Mouse (Mus musculus) heart, postnatal 10 days (tissue): ENCODE data around the gene Kcnk3. TPM values are rescaled to one million over a fixed set of nuclear protein-coding genes. Genes with fewer than 3 reads are reported as not detected.
A peak's percentile ranks its signal among the peaks of the same experiment; 100 is the strongest.

Experiments
- DNase-seq, 2 experiments: peaks; one replicate each; pipeline ENCODE4 v3.0.0; 2021
- intact Hi-C: fragments of 180-260 bp; cut with DNase I; formaldehyde crosslinking; loops from one replicate; pipeline ENCODE4 v1.15.1; 2025
- total RNA-seq, 2 experiments: library from RNA; stranded (reverse); gene quantifications; 2 replicates each; pipeline ENCODE4 v1.2.3; 2021

Gene Kcnk3
- total RNA-seq, 2 experiments from 2014 or later: 159 to 183 TPM

GRCm38 (mm10) chr5:30609918-30610645, 22.1 kb downstream of the Kcnk3 start:
- intact Hi-C loops: no loop called here
- no peak for DNase-seq

DNA sequence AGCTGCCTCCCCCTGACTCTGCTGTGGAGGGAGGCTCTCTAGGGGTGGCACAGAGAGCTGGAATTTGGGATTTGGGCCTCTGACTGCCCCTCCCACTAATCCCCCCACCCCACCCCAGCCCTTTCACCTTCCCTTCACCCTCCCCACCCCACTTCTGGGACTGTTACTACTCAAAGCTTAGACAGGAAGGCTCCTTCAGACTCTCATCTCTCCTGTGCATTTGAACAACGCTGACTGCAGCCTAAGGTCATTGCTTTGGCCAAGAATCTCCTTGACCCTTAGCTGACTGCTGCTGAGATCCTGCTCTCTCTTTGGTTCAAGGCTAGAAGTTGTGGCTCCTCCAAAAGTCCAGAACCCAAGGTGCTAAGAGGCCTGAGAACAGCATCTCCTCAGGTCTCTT, 23.1 kb downstream of the Kcnk3 start:
- intact Hi-C loops: no loop called here
- no peak for DNase-seq

GRCm38 (mm10) chr5:30611689-30612088, 23.7 kb downstream of the Kcnk3 start:
- intact Hi-C loops: no loop called here
- no peak for DNase-seq

- no peak for DNase-seq
Measured at GRCm38 (mm10) chr5:30612575-30612974, 24.6 kb downstream of the Kcnk3 start.

DNA sequence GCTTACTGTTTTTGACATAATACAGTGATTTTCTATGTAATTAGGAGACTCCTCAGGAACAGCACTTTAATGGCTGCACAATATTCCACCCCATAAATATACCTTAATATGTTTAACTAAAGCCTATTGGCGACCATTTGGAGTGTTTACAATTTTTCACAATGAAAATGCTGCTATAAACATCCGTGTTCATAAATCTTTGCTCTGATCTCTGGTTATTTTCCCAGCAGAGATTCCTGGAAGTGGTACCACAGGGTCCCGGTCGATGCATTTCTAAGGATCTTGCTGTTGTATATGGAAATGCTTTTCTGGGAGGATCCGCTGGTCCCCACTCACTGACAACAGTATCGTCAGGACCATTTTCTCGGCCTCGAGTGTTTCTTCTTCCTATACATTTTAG, 25.3 kb downstream of the Kcnk3 start:
- no peak for DNase-seq
- intact Hi-C loops: no loop called here

More at GRCm38 (mm10) chr5:30612575-30612974, 24.6 kb downstream of the Kcnk3 start:
- intact Hi-C loops: no loop called here

- DNase-seq: peak; percentile 81 to 87
- intact Hi-C loops: no loop called here
Measured at GRCm38 (mm10) chr5:30614221-30614620, 26.3 kb downstream of the Kcnk3 start.

GRCm38 (mm10) chr5:30615416-30615815, 27.4 kb downstream of the Kcnk3 start:
- intact Hi-C loops: no loop called here
- DNase-seq: peak; percentile 57 to 67

DNA sequence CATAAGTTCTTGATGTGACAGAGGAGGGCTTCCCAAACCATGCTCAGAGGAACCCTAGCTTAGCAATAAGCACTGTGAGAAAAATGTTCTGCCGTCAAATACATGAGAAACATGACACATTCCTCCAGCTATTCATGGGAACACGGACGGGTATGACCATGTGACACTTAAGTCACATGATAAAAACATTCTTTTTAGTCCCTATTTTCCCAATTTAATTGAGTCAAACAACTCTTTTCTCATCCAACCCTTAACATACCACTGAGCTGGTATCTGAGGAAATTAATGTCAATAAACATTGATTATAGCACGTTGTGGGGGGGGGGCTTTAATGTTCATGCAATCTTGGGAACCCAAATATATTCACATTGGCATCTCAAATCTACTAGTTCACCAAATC, 27.8 kb downstream of the Kcnk3 start:
- intact Hi-C loops: no loop called here
- DNase-seq: no peak

GRCm38 (mm10) chr5:30616644-30617043, 28.7 kb downstream of the Kcnk3 start:
- intact Hi-C loops: no loop called here
- no peak for DNase-seq

DNA sequence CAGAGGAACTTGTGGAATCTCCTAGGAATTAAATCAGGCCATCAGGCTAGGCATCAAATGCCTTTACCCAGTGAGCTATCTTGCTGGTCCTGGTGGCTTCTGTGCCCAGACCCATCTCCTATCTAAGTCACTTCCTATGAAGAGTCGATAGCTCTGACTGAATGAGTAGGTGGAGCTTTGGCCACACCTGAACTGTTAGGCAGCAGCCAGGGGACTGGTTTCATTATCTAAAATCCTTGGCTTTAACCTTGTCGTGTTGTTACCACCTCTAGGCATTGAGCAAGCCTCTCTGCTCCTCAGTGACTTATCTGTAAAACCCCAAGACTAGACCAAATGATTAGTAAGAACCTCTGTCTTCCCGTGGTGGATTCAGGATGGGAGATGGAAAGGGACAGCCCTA, 29.4 kb downstream of the Kcnk3 start:
- no peak for DNase-seq
- intact Hi-C loops: no loop called here

DNA sequence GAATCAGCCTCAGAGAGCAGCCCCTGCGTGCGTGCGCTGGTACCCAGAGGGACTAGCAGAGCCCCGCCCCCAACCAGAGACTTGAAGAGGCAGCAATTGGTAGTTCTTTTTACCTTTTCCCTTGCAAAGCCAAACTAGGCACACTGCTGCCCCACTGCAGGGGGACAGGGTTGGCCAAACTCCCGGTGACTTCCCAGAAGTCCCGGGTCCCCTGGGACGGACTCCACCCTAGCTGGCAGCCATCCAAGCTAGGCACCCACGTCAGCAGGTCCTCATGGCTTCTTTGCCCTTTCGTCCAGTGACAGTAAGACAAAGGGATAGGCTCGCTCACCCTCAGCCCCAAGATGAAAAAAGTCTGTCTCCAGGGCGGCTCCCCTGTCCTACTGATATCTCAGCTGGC, 29.9 kb downstream of the Kcnk3 start:
- peak; percentile 84 to 88 for DNase-seq
- intact Hi-C loops: no loop called here

DNA sequence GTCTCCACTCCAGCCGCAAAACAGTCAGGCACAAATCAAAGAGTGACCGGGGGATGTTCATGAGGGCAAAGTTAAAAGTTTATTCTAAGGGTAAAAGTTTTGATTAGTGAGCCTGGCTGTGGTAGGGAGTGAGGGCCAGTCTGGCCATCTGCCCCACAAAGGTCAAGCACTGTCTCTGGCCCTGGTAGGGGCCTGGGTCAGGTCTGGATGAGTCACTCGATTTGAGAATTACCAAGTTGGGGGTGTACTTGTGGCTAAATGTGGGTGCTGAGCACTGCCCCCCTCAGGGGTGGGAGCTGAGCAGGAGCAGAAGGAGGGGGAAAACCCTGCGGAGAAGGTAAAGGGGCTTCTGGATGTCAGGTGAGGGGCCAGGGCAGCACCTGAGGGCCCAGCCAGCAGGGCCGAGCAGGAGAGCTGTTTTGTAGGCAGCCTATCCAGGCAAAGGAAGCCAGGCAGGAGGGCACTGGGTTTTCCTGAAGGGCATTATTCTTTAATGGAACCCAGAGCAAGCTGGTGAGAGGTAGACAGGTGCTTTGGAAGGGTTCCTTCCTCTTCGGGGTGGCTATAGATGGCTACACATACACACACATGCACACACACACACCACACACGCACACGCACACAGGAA, 30.5 kb downstream of the Kcnk3 start:
- DNase-seq: no peak
- intact Hi-C loops: no loop called here

DNA sequence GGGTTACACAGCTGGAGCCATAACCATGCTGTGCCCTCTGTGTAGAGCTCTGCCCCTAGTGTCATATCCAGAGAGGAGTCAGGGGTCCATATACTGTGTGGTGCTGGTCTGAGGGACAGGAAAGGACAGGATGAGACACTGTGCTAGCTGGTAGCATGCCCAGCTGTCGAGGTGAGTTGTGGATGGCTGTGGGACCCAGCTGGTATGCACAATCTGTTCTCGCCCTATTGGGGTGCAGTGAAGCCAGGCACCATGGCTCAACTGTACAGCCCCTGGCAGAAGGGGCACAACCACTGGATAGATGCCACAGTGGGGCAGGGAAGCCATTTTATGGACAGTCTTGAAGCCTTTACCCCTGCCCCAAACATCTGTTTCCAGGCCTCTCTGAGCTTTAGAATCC, 31.2 kb downstream of the Kcnk3 start:
- DNase-seq: no peak
- intact Hi-C loops: no loop called here

DNA sequence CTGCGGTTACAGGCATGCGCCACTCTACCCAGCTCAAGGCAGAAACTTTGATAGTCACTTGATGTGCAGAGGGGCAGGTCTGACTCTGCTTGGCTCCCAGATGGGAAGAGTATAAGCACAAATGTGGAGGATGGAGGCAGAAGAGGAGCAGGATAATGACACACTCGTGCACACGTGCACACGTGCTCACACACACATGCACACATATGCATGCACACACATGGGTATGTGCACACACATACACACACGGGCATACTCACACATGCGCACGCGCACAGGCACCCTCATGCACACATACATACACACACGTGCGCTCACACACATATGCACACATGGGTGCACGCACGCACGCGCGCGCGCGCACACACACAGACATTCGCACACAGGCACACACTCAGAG, 32.6 kb downstream of the Kcnk3 start:
- intact Hi-C loops: loop anchor here (5.0 kb wide), 1 partner anchor 33 kb away; the partner anchor contains the start of gene Kcnk3
- DNase-seq: no peak

GRCm38 (mm10) chr5:30621211-30621790, 33.3 kb downstream of the Kcnk3 start:
- DNase-seq: no peak
- intact Hi-C loops: loop anchor here (5.0 kb wide), 1 partner anchor 34 kb away; the partner anchor contains the start of gene Kcnk3

DNA sequence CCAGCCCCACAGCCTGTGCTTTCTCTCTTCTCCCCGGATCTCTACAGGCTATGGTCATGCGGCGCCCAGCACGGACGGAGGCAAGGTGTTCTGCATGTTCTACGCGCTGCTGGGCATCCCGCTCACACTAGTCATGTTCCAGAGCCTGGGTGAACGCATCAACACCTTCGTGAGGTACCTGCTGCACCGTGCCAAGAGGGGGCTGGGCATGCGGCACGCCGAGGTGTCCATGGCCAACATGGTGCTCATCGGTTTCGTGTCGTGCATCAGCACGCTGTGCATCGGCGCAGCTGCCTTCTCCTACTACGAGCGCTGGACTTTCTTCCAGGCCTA, 33.8 kb downstream of the Kcnk3 start:
- no peak for DNase-seq
- intact Hi-C loops: loop anchor here (5.0 kb wide), 1 partner anchor 35 kb away; the partner anchor contains the start of gene Kcnk3

DNA sequence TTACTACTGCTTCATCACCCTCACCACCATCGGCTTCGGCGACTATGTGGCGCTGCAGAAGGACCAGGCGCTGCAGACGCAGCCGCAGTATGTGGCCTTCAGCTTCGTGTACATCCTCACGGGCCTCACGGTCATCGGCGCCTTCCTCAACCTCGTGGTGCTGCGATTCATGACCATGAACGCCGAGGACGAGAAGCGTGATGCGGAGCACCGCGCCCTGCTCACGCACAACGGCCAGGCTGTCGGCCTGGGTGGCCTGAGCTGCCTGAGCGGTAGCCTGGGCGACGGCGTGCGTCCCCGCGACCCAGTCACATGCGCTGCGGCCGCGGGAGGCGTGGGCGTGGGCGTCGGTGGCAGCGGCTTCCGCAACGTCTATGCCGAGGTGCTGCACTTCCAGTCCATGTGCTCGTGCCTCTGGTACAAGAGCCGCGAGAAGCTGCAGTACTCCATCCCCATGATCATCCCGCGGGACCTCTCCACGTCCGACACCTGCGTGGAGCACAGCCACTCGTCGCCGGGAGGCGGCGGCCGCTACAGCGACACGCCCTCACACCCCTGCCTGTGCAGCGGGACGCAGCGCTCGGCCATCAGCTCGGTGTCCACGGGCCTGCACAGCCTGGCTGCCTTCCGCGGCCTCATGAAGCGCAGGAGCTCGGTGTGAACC, 34.3 kb downstream of the Kcnk3 start:
- intact Hi-C loops: loop anchor here (5.0 kb wide), 1 partner anchor 35 kb away; the partner anchor contains the start of gene Kcnk3
- DNase-seq: no peak

GRCm38 (mm10) chr5:30622841-30623185, 34.8 kb downstream of the Kcnk3 start:
- DNase-seq: no peak
- intact Hi-C loops: loop anchor here (5.0 kb wide), 1 partner anchor 36 kb away; the partner anchor contains the start of gene Kcnk3

DNA sequence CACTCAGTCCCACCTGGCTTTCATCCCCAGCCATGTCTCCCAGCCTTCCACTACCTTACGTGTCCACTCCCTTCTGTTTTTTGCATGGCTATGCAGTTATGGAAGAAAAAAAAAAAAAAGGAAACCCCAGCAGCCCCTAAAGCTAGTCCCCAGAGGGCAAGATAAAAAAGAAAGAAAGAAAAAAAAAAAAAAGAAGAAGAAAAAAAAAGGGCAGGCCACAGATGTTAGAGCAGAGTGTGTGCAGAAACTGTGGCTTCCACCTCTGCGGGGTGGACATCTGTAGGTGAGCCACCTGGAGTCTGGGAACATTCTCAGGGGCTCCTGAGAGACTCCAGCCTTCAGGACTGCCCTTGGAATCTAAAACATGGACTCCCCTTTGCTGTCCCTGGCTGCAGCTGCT, 35.4 kb downstream of the Kcnk3 start:
- intact Hi-C loops: loop anchor here (5.0 kb wide), 1 partner anchor 36 kb away; the partner anchor contains the start of gene Kcnk3
- DNase-seq: no peak

GRCm38 (mm10) chr5:30624311-30624710, 36.3 kb downstream of the Kcnk3 start:
- intact Hi-C loops: loop anchor here (5.0 kb wide), 1 partner anchor 37 kb away; the partner anchor contains the start of gene Kcnk3

GRCm38 (mm10) chr5:30624908-30625307, 36.9 kb downstream of the Kcnk3 start:
- DNase-seq: no peak

More at GRCm38 (mm10) chr5:30624311-30624710, 36.3 kb downstream of the Kcnk3 start:
- no peak for DNase-seq

More at GRCm38 (mm10) chr5:30624908-30625307, 36.9 kb downstream of the Kcnk3 start:
- intact Hi-C loops: loop anchor here (5.0 kb wide), 1 partner anchor 38 kb away; the partner anchor contains the start of gene Kcnk3
